Mouse (Mus musculus): ENCODE data around the gene Zfhx3. TPM values are rescaled to one million over a fixed set of nuclear protein-coding genes. Genes with fewer than 3 reads are reported as not detected.

The Zfhx3 gene
- polyA plus RNA-seq, 1 experiment from 2014 or later: 68.4 TPM

DNA sequence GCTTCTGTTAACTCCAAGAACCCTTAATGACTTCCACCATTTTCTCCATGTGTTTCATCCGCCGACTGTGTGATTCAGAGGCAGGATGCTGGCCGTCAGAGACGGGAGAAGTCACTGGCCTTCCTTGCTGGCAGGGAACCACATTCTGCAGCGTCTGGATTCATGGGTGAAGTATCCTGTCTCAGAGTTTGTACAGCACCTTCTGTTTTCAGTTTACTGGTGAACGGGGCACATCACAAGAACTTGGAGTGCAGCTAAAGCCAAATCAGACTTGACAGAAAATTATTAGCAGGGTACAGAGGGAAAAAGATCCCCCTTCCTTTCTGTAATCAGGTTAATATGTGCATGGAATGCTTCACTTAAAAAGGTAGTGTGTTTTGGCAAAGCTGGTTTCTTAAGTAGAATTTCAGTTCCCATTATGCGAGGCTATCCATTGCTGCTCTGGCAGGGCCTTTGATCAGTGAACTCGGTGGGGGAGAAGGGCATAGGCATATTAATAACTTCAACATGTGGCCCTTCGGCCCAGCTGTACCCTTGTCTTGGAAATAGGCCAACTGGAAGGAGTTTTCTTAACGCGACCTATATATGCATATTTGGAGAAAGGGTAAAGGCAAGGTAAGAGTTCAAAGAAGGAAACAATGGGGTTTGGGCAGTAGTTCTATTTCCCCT is 1035.4 kb downstream of the Zfhx3 start:
- DNase-seq: no peak
- H3K9ac ChIP-seq (replicated peaks; ENCODE audit: low read length): no peak overlapping the region
- no peak for ATAC-seq (ENCODE audit: low FRiP score, low TSS enrichment)
- H3K4me3 ChIP-seq (replicated peaks; ENCODE audit: low read depth, low read length): no peak overlapping the region
- H3K27me3 ChIP-seq (ENCODE audit: control insufficient read depth, insufficient read depth, low read length): no peaks in the 10 kb centered on the region
- no peaks in the 10 kb centered on the region; the same call in 1 of the 2 replicates for H3K9me3 ChIP-seq (ENCODE audit: control insufficient read depth, low read length)
- 72% methylated on average over 11 of the region's 11 CpGs for WGBS
- H3K4me1 ChIP-seq (ENCODE audit: control insufficient read depth, insufficient read depth, low read length): no peaks in the 10 kb centered on the region
- H3K27ac ChIP-seq (replicated peaks; ENCODE audit: low read depth, low read length): no peak overlapping the region
- H3K36me3 ChIP-seq (ENCODE audit: control insufficient read depth, insufficient read depth, low read length): no peaks in the 10 kb centered on the region
- H3K4me2 ChIP-seq (ENCODE audit: low read length): no peak overlapping the region

DNA sequence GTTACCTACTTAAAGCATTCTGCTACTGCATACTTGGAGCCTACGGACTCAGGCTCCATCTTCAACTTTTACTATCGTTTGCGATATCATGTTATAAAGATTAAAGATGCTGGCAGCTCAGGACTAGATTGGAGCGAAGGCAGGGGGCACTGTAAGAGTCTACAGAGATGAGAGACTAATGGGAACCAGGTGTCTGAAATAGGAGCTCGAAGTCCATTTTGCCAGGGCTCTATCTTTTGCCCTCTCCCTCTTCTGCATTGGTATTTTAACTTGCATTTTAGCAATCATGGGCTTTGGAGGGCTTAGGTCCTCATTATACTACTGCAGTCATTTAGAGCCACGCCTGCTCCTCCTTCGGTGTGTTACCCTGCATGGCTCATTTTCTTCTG is 1035.9 kb downstream of the Zfhx3 start:
- no peak for ATAC-seq (ENCODE audit: low FRiP score, low TSS enrichment)
- Histone ChIP-seq H3K36me3 (ENCODE audit: control insufficient read depth, insufficient read depth, low read length) (no peaks in the 10 kb centered on the region), H3K9ac (replicated peaks; ENCODE audit: low read length) (no peak overlapping the region), H3K9me3 (ENCODE audit: control insufficient read depth, low read length) (no peaks in the 10 kb centered on the region; the same call in 1 of the 2 replicates), H3K27me3 (ENCODE audit: control insufficient read depth, insufficient read depth, low read length) (no peaks in the 10 kb centered on the region), H3K27ac (replicated peaks; ENCODE audit: low read depth, low read length) (no peak overlapping the region), H3K4me1 (ENCODE audit: control insufficient read depth, insufficient read depth, low read length) (no peaks in the 10 kb centered on the region), H3K4me2 (ENCODE audit: low read length) (no peak overlapping the region), H3K4me3 (replicated peaks; ENCODE audit: low read depth, low read length) (no peak overlapping the region)
- no peak for DNase-seq
- 90% methylated on average over 7 of the region's 7 CpGs for WGBS

DNA sequence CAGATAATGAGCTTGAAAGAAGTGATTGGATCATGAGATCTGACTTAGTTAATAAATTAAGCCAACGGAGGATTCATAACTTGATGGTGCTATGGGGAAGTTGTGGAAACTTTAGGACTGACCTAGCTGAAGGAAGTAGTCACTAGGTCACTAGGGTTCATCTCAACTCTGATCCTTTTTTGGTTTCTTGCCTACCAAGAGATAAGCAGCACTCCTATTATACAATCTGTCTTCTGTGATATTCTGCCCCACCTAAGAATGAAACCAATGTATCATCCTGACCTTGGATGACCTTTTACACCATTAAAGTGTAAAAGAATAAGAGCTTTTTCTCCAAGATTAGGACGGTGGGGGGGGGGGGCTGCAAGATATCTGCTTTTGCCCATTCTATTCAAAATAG is 1042.5 kb downstream of the Zfhx3 start:
- no peak for DNase-seq
- Histone ChIP-seq H3K4me3 (replicated peaks; ENCODE audit: low read depth, low read length) (no peak overlapping the region), H3K27ac (replicated peaks; ENCODE audit: low read depth, low read length) (no peak overlapping the region), H3K9ac (replicated peaks; ENCODE audit: low read length) (no peak overlapping the region), H3K36me3 (ENCODE audit: control insufficient read depth, insufficient read depth, low read length) (no peaks in the 10 kb centered on the region), H3K4me2 (ENCODE audit: low read length) (no peak overlapping the region), H3K9me3 (ENCODE audit: control insufficient read depth, low read length) (no peaks in the 10 kb centered on the region; the same call in 1 of the 2 replicates), H3K27me3 (ENCODE audit: control insufficient read depth, insufficient read depth, low read length) (no peaks in the 10 kb centered on the region), H3K4me1 (ENCODE audit: control insufficient read depth, insufficient read depth, low read length) (no peaks in the 10 kb centered on the region)
- 80% methylated on average over 2 of the region's 2 CpGs for WGBS
- ATAC-seq (ENCODE audit: low FRiP score, low TSS enrichment): no peak

DNA sequence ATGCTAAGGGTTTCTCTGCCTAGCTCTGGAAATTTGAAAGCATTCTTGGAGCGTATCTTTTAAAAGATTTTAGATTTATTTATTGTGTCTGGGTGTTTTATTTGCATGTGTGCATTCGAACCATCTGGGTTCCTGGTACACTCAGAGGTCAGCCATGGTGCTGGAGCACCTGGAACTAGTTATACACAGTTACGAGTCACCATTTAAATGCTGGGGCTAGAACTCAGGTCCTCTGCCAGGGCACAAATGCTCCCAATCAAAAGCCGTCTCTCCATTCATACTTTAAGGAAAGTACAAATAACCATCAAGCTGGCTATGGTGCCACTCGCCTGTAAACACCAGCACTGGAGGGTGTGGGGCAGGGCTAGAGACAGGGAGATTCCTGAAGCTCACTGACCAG is 1047.4 kb downstream of the Zfhx3 start:
- DNase-seq (no peak), ATAC-seq (ENCODE audit: low FRiP score, low TSS enrichment) (no peak)
- Histone ChIP-seq H3K27me3 (ENCODE audit: control insufficient read depth, insufficient read depth, low read length) (no peaks in the 10 kb centered on the region), H3K9ac (replicated peaks; ENCODE audit: low read length) (no peak overlapping the region), H3K4me1 (ENCODE audit: control insufficient read depth, insufficient read depth, low read length) (no peaks in the 10 kb centered on the region), H3K4me2 (ENCODE audit: low read length) (no peak overlapping the region), H3K4me3 (replicated peaks; ENCODE audit: low read depth, low read length) (no peak overlapping the region), H3K36me3 (ENCODE audit: control insufficient read depth, insufficient read depth, low read length) (no peaks in the 10 kb centered on the region), H3K9me3 (ENCODE audit: control insufficient read depth, low read length) (no peaks in the 10 kb centered on the region), H3K27ac (replicated peaks; ENCODE audit: low read depth, low read length) (no peak overlapping the region)
- 87% methylated on average over 5 of the region's 5 CpGs for WGBS

DNA sequence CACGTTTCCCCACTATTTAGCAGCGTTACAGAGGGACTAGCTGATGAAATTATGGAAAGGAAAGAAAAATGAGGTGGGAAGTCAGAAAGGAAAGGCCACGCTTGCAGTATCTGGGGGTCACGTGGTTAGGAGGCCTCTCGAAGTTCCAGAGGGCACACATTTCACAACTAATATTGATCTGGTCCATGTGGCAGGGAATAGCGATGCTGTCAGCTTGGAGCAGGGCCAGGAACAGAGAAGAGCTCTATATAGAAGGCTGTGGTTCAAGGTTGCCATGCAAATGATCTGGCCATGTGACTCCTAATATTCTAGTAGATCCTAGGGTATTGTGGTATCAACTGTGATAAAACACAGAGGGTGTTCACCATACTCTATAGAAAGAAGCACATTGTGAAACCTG is 1048.1 kb downstream of the Zfhx3 start:
- H3K4me1 ChIP-seq (ENCODE audit: control insufficient read depth, insufficient read depth, low read length): no peaks in the 10 kb centered on the region
- ATAC-seq (ENCODE audit: low FRiP score, low TSS enrichment) (no peak), DNase-seq (no peak)
- 88% methylated on average over 6 of the region's 6 CpGs for WGBS
- no peaks in the 10 kb centered on the region for H3K9me3 ChIP-seq (ENCODE audit: control insufficient read depth, low read length)
- H3K27ac ChIP-seq (replicated peaks; ENCODE audit: low read depth, low read length): no peak overlapping the region
- no peak overlapping the region for H3K4me3 ChIP-seq (replicated peaks; ENCODE audit: low read depth, low read length)
- H3K36me3 ChIP-seq (ENCODE audit: control insufficient read depth, insufficient read depth, low read length): no peaks in the 10 kb centered on the region
- H3K27me3 ChIP-seq (ENCODE audit: control insufficient read depth, insufficient read depth, low read length): no peaks in the 10 kb centered on the region
- no peak overlapping the region for H3K9ac ChIP-seq (replicated peaks; ENCODE audit: low read length)
- H3K4me2 ChIP-seq (ENCODE audit: low read length): no peak overlapping the region

DNA sequence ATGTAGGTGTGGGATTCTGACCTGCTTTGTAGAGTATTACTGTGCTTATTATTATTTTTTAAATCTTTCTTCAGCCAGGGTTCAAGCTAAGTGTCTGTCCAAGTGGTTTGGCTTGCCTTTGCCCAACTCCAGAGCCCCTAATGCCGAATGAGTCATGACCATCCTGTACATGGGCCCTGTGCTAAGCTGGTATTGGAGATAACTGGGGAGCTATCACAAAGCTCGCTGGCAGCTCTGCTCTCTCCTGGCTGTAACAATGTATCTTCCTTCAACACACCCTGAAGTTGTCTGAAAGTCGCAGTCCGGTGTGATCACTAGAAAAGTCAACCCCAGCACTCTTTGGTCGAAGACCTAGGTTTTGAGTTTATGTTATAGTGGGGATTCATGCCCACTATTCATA is 1049.0 kb downstream of the Zfhx3 start:
- no peaks in the 10 kb centered on the region for H3K9me3 ChIP-seq (ENCODE audit: control insufficient read depth, low read length)
- ATAC-seq (ENCODE audit: low FRiP score, low TSS enrichment): no peak
- H3K27me3 ChIP-seq (ENCODE audit: control insufficient read depth, insufficient read depth, low read length): no peaks in the 10 kb centered on the region
- no peak for DNase-seq
- no peaks in the 10 kb centered on the region for H3K4me1 ChIP-seq (ENCODE audit: control insufficient read depth, insufficient read depth, low read length)
- H3K9ac ChIP-seq (replicated peaks; ENCODE audit: low read length): no peak overlapping the region
- WGBS: 93% methylated on average over 5 of the region's 5 CpGs
- H3K27ac ChIP-seq (replicated peaks; ENCODE audit: low read depth, low read length): no peak overlapping the region
- H3K36me3 ChIP-seq (ENCODE audit: control insufficient read depth, insufficient read depth, low read length): no peaks in the 10 kb centered on the region
- no peak overlapping the region for H3K4me2 ChIP-seq (ENCODE audit: low read length)
- H3K4me3 ChIP-seq (replicated peaks; ENCODE audit: low read depth, low read length): no peak overlapping the region

DNA sequence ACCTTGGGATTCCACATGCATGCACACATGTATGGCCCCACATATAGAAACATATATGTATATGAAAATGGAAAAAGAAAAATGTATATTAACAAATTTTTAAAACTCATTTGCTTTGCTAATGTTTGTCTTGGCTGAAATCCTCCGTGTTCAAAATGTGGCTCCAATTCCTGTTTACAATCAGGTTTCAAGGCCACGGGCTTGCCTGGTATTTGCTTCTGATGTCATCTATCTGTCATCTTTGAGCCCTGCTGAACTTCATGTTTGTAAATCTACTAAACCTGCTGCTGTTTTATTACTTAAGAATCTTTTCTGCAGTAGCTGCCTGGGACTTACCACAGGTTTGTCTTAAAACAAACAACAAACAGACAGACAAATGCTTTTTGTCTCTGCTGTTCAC is 1051.3 kb downstream of the Zfhx3 start:
- ATAC-seq (ENCODE audit: low FRiP score, low TSS enrichment): no peak
- Histone ChIP-seq H3K27me3 (ENCODE audit: control insufficient read depth, insufficient read depth, low read length) (no peaks in the 10 kb centered on the region), H3K4me3 (replicated peaks; ENCODE audit: low read depth, low read length) (no peak overlapping the region), H3K27ac (replicated peaks; ENCODE audit: low read depth, low read length) (no peak overlapping the region), H3K36me3 (ENCODE audit: control insufficient read depth, insufficient read depth, low read length) (no peaks in the 10 kb centered on the region), H3K9ac (replicated peaks; ENCODE audit: low read length) (no peak overlapping the region), H3K4me2 (ENCODE audit: low read length) (no peak overlapping the region), H3K4me1 (ENCODE audit: control insufficient read depth, insufficient read depth, low read length) (peaks cover 5% of the 10 kb centered on the region; the same call in 1 of the 2 replicates), H3K9me3 (ENCODE audit: control insufficient read depth, low read length) (no peaks in the 10 kb centered on the region)
- no peak for DNase-seq
- 85% methylated on average over 2 of the region's 2 CpGs for WGBS

DNA sequence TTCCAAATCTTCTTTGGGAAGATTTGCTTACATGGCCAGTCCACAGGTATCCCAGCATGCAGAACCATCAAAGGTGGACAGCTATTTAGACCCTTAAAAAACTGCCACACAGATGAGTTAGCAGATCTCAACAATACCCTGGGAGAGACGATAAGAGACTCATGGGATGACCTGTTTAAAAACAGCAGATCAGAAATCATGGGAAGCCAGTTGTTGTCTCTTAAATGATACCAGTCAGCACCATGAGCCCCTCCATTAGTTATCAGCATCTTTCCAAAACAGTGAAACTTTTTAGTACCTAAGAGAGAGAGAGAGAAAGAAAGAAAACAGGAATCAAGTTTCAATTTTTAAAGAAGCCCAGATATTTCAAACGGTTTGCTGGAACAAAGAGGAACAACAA is 1051.7 kb downstream of the Zfhx3 start:
- WGBS: 75% methylated on average over 2 of the region's 2 CpGs
- H3K36me3 ChIP-seq (ENCODE audit: control insufficient read depth, insufficient read depth, low read length): no peaks in the 10 kb centered on the region

DNA sequence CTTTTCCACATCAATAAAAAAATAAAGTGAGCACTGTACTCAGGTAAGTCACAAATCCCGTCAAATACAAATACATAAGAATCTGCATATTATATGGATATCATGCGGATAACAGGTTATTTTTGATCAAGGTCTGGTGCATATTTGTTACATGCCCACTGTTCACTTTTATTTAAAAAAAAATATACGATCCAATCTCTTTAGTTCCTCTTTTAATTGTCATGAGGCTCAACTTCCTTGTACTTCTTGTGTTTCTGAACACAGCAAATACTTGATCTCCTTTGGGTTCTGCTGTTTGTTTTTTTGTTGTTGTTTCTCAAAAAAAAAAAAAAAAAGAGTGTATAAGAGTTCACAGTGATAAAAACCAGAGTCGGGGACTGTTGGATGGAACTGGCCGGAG is 1052.4 kb downstream of the Zfhx3 start:
- Histone ChIP-seq H3K9ac (replicated peaks; ENCODE audit: low read length) (no peak overlapping the region), H3K9me3 (ENCODE audit: control insufficient read depth, low read length) (no peaks in the 10 kb centered on the region), H3K27me3 (ENCODE audit: control insufficient read depth, insufficient read depth, low read length) (no peaks in the 10 kb centered on the region), H3K4me1 (ENCODE audit: control insufficient read depth, insufficient read depth, low read length) (peaks cover 5% of the 10 kb centered on the region; the same call in 1 of the 2 replicates), H3K4me3 (replicated peaks; ENCODE audit: low read depth, low read length) (no peak overlapping the region), H3K36me3 (ENCODE audit: control insufficient read depth, insufficient read depth, low read length) (no peaks in the 10 kb centered on the region), H3K4me2 (ENCODE audit: low read length) (no peak overlapping the region), H3K27ac (replicated peaks; ENCODE audit: low read depth, low read length) (no peak overlapping the region)
- ATAC-seq (ENCODE audit: low FRiP score, low TSS enrichment): no peak
- WGBS: 88% methylated on average over 5 of the region's 5 CpGs
- no peak for DNase-seq

More for the DNA sequence above, 1051.7 kb downstream of the Zfhx3 start:
- H3K9ac ChIP-seq (replicated peaks; ENCODE audit: low read length): no peak overlapping the region
- H3K4me2 ChIP-seq (ENCODE audit: low read length): no peak overlapping the region
- H3K27ac ChIP-seq (replicated peaks; ENCODE audit: low read depth, low read length): no peak overlapping the region
- no peak for ATAC-seq (ENCODE audit: low FRiP score, low TSS enrichment)
- no peak for DNase-seq
- no peak overlapping the region for H3K4me3 ChIP-seq (replicated peaks; ENCODE audit: low read depth, low read length)
- H3K4me1 ChIP-seq (ENCODE audit: control insufficient read depth, insufficient read depth, low read length): peaks cover 5% of the 10 kb centered on the region; the same call in 1 of the 2 replicates
- H3K27me3 ChIP-seq (ENCODE audit: control insufficient read depth, insufficient read depth, low read length): no peaks in the 10 kb centered on the region
- no peaks in the 10 kb centered on the region for H3K9me3 ChIP-seq (ENCODE audit: control insufficient read depth, low read length)
